Mouse (Mus musculus): ENCODE measurements at regions not wholly inside any gene's neighbourhood (a gene's known extent, or its start where the extent isn't known, plus 50 kb on each side); places are given as distances from the start of the nearest gene placed in this dataset.

- DNase-seq (ENCODE audit: low spot score): no peak
Observed at GRCm38 (mm10) chr16:95196141-95196540, 61.2 kb upstream of the Kcnj15 start.

GRCm38 (mm10) chr16:95196622-95197021, 60.7 kb upstream of the Kcnj15 start:
- DNase-seq (ENCODE audit: low spot score): peak; percentile 44

DNA sequence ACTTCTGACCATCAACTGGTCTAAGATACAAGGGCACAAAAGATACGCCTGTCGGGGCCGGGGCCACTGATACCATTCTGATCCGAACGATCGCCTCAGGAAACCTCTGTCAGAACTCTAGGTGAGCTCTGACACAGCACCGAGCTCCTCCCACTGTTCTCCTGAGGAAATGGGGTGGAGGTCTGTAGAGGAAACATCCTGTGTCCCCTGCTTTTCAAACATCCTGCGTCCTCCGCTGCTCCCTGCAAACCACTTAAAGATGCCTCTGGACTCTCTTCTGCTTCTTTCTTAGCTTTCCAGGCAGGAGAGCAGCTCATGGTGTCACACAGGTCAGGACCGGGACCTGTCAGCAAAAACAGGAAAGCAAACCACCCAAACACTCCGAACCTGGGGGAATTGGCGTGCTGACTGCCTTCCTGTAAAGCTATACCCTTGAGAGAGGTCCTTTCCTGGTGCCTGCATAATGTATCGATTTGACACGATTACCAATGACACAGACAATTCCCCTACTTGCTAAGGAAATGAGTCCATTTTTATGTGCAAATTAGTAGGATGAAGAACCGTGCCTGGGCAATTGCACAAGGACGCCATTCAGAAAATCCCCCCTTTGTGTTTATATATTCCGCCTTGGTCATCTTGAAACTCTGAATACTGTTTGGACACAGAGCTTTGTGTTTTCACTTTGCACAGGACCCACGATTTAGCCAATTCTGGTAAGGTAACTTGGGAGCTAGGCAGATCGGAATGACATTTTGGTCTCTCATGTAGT, 58.4 kb upstream of the Kcnj15 start:
- DNase-seq (ENCODE audit: low spot score): no peak

DNA sequence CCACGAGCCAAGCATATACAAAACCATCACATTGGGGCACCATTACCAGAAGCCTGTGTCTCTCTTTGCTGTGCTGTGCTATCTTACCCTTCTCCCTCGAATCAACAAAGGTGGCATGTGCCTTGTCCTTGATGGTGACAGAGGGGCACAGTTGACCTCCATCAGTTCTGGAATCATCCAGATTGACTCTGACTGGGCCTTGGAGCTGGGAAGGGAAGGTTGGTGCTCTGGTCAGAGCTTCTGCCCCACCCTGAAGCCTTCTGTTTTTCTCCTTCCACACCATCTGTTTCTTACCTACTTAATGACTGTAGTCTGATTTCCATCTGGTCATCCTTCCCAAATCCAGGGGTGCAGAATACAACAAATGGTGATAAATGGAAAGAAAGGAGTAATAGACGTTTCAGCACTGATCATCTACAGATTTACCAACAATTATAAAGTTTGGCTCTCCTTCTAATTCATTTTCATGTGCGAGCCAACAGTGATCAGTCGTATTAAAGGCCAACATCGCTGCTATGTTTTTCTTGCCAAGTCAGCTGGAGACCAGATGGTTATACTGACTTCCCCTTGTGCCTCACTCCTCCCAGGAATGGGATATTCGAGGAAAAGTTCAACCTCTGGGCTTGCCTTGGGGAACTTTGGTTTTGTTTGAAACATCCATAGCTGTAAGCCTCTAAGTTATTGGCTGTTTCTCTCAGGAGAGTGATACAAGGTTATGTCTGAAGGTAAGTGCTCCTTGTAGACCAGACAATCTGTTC, 55.1 kb upstream of the Kcnj15 start:
- no peak for DNase-seq (ENCODE audit: low spot score)

- no peak for DNase-seq (ENCODE audit: low spot score)
Observed at GRCm38 (mm10) chr16:95203026-95203425, 54.3 kb upstream of the Kcnj15 start.

DNA sequence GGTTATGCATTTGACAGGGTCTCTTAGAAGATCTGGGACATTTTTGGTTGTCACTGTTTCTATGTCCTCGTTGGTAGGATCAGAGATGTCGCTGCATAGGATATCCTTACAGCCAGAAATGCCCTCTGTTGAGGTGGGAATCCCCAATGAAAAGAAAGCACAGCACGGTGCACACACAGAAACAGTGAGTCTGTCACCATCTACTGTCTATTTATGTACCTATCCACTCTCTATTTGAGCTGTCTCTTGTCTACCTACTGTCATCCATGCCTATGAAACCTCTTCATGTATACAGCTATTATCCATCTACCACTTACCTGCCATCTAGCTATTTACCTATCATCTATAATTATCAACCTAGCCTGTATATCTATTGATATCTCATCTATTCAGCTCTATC, 53.6 kb upstream of the Kcnj15 start:
- DNase-seq (ENCODE audit: low spot score): no peak

DNA sequence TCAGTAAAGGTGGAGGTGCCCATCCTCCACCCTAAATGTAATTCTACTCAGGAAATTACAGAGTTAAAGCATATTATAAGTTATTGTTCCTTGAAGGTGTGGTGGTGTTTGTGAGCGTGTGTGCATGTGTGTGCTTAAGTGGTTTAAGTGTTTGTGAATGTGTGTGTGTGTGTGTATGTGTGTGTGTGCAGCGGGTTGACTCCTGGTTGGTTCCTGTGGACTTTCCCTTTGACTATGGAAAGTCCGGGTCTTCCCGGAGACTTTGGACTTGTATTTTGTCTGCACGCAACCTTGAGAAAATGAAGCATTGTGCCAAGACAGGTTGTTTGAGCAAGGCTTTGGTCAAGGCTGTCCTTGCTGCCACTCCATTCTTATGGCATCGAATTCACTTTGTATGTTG, 52.9 kb upstream of the Kcnj15 start:
- no peak for DNase-seq (ENCODE audit: low spot score)

GRCm38 (mm10) chr16:95206445-95206844, 50.9 kb upstream of the Kcnj15 start:
- no peak for DNase-seq (ENCODE audit: low spot score)

DNA sequence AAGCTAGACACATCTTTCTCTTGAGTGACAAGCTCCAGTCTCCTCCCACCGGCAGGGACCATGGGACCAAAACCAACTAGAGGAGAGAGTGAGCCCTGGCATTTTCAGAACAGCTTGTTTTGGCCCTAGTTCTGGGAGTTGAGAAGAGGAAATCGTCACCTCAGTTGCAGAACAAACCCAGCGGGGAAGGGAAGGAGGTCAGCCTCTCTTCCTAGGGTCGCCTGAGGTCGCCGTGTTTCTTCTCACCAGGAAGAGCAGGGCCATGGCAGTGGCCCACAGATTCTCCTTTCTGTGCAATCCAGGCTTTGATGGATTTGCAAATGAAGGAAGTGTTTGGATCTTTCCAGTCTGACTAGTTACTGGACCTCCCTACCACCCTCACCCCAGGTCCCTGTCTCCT, 49.8 kb upstream of the Kcnj15 start:
- DNase-seq (ENCODE audit: low spot score): no peak

Data from testis, postnatal 14 days (tissue).